Mouse (Mus musculus) embryonic facial prominence, embryonic 14.5 days (tissue): ENCODE measurements around the gene Atp1b4. TPM values are rescaled to one million over a fixed set of nuclear protein-coding genes. Genes with fewer than 3 reads are reported as not detected.

Experiments
- ATAC-seq: fragments of 200-750 bp; cut with Nextera tagmentation; 2 replicates; pipeline ENCODE4 v1.8.0; 2017; ENCODE audit warnings: low read depth, moderate number of reproducible peaks, moderate TSS enrichment
- DNase-seq: peaks from one replicate; pipeline ENCODE4 v3.0.0-alpha.2; 2015; ENCODE audit warnings: low spot score
- H3K27ac ChIP-seq: fragments of 300-500 bp; sonication (generic); replicated peaks from 2 replicates; pipeline ENCODE4 v1.5.1; 2014; ENCODE audit warnings: low read depth, mild to moderate bottlenecking, low read length, moderate library complexity
- H3K27me3 ChIP-seq: fragments of 300-500 bp; sonication (generic); replicated peaks from 2 replicates; pipeline ENCODE4 v1.6.1; 2014; ENCODE audit warnings: low read length; ENCODE audit not compliant: control insufficient read depth, insufficient read depth
- H3K36me3 ChIP-seq: fragments of 300-500 bp; sonication (generic); 2 replicates; pipeline ENCODE4 v1.6.1; 2014; ENCODE audit warnings: low read length, mixed read lengths; ENCODE audit not compliant: control insufficient read depth, insufficient read depth
- H3K4me1 ChIP-seq: fragments of 300-500 bp; sonication (generic); 2 replicates; pipeline ENCODE4 v1.6.1; 2014; ENCODE audit warnings: antibody characterized with exemption, low read length; ENCODE audit not compliant: control insufficient read depth, insufficient read depth
- H3K4me2 ChIP-seq: fragments of 300-500 bp; sonication (generic); 2 replicates; pipeline ENCODE4 v1.6.1; 2014; ENCODE audit warnings: low read depth, mild to moderate bottlenecking, low read length, moderate library complexity, mixed read lengths
- H3K4me3 ChIP-seq: fragments of 300-500 bp; sonication (generic); 2 replicates; pipeline ENCODE4 v1.5.1; 2014; ENCODE audit warnings: low read depth, mild to moderate bottlenecking, low read length
- H3K9ac ChIP-seq: fragments of 300-500 bp; sonication (generic); 2 replicates; pipeline ENCODE4 v1.6.1; 2014; ENCODE audit warnings: low read depth, mild to moderate bottlenecking, low read length, moderate library complexity, mixed read lengths
- H3K9me3 ChIP-seq: fragments of 300-500 bp; sonication (generic); 2 replicates; pipeline ENCODE4 v1.6.1; 2016; ENCODE audit warnings: low read length; ENCODE audit not compliant: control insufficient read depth
- WGBS: fragments of 180-500 bp; shearing (Covaris S2); extraction: QIAGEN DNeasy Blood & Tissue Kit; methylation state at CpG from one replicate; pipeline ENCODE4 v1.1.7; 2014; 5-methylcytosine and 5-hydroxymethylcytosine counted together
- polyA plus RNA-seq: library from polyadenylated mRNA; unstranded; fragments of >200 nt; fragmentation: Nextera tagmentation; extraction: Ambion mirVana; gene quantifications from 2 replicates; pipeline ENCODE4 v1.2.1, GENCODE M21; 2014

Gene Atp1b4
- 24.9 and 41.9 TPM in 2 replicates for polyA plus RNA-seq

DNA sequence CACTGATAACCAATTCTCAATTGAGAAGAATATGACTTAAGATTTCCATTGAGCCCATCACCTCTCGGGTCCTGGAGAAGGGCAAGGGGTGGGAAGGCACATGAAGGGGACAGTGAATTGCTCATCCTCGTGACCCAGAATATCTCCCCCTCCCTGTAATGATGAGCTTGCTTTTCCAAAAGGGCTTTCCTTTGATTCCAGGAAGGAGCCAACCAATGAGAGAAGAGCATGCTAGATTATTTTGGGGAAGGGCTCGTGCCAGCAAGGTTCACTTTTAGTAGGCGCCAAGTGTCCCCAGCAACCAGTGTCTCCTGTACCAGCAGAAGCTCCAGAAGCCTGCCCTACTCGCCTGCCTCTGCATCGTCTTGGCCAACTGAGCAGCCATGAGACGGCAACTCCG lies at the start of gene Atp1b4:
TSS of gene Atp1b4 (plus strand) at position 301 of the 400 bp plus-strand sequence.
- no peaks in the 10 kb centered on the region for H3K36me3 ChIP-seq
- no peak within 1 kb of the TSS for H3K4me3 ChIP-seq
- H3K27ac ChIP-seq, result no peak within 1 kb of the TSS
- no peak for ATAC-seq
- no peak within 1 kb of the TSS for H3K4me2 ChIP-seq
- no peaks in the 10 kb centered on the region for H3K4me1 ChIP-seq
- no peaks in the 10 kb centered on the region for H3K9me3 ChIP-seq
- DNase-seq, result no peak
- 78% methylated on average over 8 of the region's 8 CpGs for WGBS
- no peak within 1 kb of the TSS for H3K9ac ChIP-seq
- H3K27me3 ChIP-seq, result no peaks in the 10 kb centered on the region

GRCm38 (mm10) chrX:38308597-38308996 lies 7.4 kb upstream of the Atp1b4 start:
- H3K4me3 ChIP-seq, result no peak overlapping the region
- H3K36me3 ChIP-seq, result no peaks in the 10 kb centered on the region
- H3K9ac ChIP-seq, result no peak overlapping the region
- no peaks in the 10 kb centered on the region for H3K9me3 ChIP-seq
- ATAC-seq (no peak), DNase-seq (no peak)
- WGBS, result 52% methylated on average over 4 of the region's 4 CpGs
- no peak overlapping the region for H3K27ac ChIP-seq
- H3K27me3 ChIP-seq, result no peaks in the 10 kb centered on the region
- no peaks in the 10 kb centered on the region for H3K4me1 ChIP-seq
- no peak overlapping the region for H3K4me2 ChIP-seq

DNA sequence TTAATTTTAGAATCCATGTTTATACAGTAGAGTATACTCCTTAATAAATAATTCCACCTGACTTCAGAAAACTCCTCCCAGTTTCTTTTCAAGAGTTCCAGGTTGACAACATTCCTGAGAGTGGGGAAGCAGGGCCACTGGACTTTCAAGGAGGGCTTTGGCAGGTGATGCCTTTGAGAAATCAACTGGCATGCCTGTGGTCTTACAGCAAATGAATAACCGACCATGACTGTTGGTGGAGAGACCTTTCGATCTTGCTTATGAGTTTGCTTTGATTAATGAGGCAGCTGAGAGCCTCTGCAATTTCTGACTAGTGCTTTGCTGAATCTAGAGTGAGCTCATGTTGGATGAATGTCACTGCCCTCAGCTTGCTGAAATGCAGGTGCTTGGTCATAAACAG lies 4.9 kb upstream of the Atp1b4 start:
- 83% methylated on average over 2 of the region's 2 CpGs for WGBS
- Histone ChIP-seq H3K36me3 (no peaks in the 10 kb centered on the region), H3K4me2 (no peak overlapping the region), H3K4me3 (no peak overlapping the region), H3K27ac (no peak overlapping the region), H3K4me1 (no peaks in the 10 kb centered on the region), H3K27me3 (no peaks in the 10 kb centered on the region), H3K9ac (no peak overlapping the region), H3K9me3 (no peaks in the 10 kb centered on the region)
- no peak for DNase-seq
- no peak for ATAC-seq

GRCm38 (mm10) chrX:38312910-38313625 lies 2.9 kb upstream of the Atp1b4 start:
- ATAC-seq, result peak; percentile 68

GRCm38 (mm10) chrX:38313626-38314210 lies 2.3 kb upstream of the Atp1b4 start:
- no peaks in the 10 kb centered on the region for H3K27me3 ChIP-seq
- no peak overlapping the region for H3K9ac ChIP-seq
- WGBS, result 75% methylated on average over 6 of the region's 6 CpGs
- no peaks in the 10 kb centered on the region for H3K4me1 ChIP-seq
- ATAC-seq (no peak), DNase-seq (no peak)
- H3K27ac ChIP-seq, result no peak overlapping the region
- no peak overlapping the region for H3K4me2 ChIP-seq
- no peaks in the 10 kb centered on the region for H3K9me3 ChIP-seq
- no peak overlapping the region for H3K4me3 ChIP-seq
- H3K36me3 ChIP-seq, result no peaks in the 10 kb centered on the region

More at GRCm38 (mm10) chrX:38312910-38313625, 2.9 kb upstream of the Atp1b4 start:
- Histone ChIP-seq H3K9me3 (no peaks in the 10 kb centered on the region), H3K4me3 (no peak overlapping the region), H3K27ac (no peak overlapping the region), H3K9ac (no peak overlapping the region), H3K4me1 (no peaks in the 10 kb centered on the region), H3K36me3 (no peaks in the 10 kb centered on the region), H3K27me3 (no peaks in the 10 kb centered on the region), H3K4me2 (no peak overlapping the region)
- peak; percentile 4 for DNase-seq
- 73% methylated on average over 9 of the region's 9 CpGs for WGBS

DNA sequence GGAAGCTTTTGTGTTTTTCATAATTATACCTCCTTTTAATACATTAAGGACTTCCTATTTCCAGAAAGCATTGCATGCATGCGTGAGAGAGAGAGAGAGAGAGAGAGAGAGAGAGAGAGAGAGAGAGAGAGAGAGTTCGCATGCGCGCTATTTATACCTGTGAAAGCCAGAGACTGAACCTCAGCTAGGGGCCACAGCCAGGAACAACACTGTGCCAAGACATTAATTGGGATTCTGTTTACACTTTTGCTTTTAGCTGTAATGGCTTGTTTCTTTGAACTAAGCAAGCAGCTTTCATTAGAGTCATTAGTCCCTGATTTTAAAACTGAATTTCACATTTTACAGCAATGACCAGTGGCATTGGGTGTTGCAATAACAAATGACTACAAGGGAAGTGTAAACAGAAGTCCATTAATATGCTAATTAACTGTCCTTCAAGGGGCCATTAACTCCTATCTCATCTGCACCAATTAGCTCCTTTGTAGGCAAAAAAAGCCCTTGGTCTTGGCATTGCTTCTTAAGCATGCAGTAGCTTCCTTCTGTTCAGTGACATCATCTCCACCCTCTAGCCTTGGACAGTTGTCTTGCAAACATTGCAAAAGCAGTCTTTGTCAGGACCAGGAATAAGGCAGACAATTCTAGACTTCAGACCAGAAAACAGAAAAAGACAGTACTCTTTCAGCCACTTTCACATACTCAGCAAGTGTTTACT lies 14.9 kb downstream of the Atp1b4 start:
- no peaks in the 10 kb centered on the region for H3K9me3 ChIP-seq
- ATAC-seq, result no peak
- no peaks in the 10 kb centered on the region for H3K4me1 ChIP-seq
- no peak overlapping the region for H3K4me2 ChIP-seq
- H3K4me3 ChIP-seq, result no peak overlapping the region
- no peak overlapping the region for H3K9ac ChIP-seq
- no peak overlapping the region for H3K27ac ChIP-seq
- H3K36me3 ChIP-seq, result no peaks in the 10 kb centered on the region
- no peaks in the 10 kb centered on the region; the same call in 1 of the 2 replicates for H3K27me3 ChIP-seq
- DNase-seq, result no peak
- WGBS, result 71% methylated on average over 4 of the region's 4 CpGs

GRCm38 (mm10) chrX:38334329-38335279 lies 18.6 kb downstream of the Atp1b4 start:
- H3K9ac ChIP-seq, result no peak overlapping the region
- H3K27ac ChIP-seq, result no peak overlapping the region
- ATAC-seq (no peak), DNase-seq (peak; percentile 6)
- no peaks in the 10 kb centered on the region; the same call in 1 of the 2 replicates for H3K27me3 ChIP-seq
- no peaks in the 10 kb centered on the region for H3K9me3 ChIP-seq
- WGBS, result 52% methylated on average over 8 of the region's 8 CpGs
- H3K4me3 ChIP-seq, result no peak overlapping the region
- H3K4me2 ChIP-seq, result no peak overlapping the region
- H3K36me3 ChIP-seq, result no peaks in the 10 kb centered on the region
- H3K4me1 ChIP-seq, result no peaks in the 10 kb centered on the region

DNA sequence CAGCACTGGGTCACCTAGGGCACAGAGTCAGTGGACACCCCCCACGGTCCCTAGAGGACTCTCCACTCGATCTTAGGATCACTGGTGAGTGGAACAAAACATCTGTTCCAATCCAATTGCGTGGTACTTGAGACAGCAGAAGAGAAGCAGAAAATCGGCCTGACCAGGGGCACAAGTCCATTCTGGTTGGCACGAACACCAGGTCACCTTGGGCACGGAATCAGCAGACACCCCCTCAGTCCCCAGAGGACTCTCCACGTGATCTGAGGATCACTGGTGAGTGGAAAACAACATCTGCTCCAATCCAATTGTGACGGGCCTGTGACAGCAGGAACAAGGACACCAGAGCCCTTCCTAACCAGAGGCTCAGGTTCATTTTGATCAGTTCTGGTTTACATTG lies 46.0 kb downstream of the Atp1b4 start:
- no peak overlapping the region for H3K4me3 ChIP-seq

More for the DNA sequence above, 46.0 kb downstream of the Atp1b4 start:
- Histone ChIP-seq H3K9me3 (no peaks in the 10 kb centered on the region), H3K4me1 (no peaks in the 10 kb centered on the region), H3K9ac (no peak overlapping the region), H3K27ac (no peak overlapping the region), H3K36me3 (no peaks in the 10 kb centered on the region), H3K4me2 (no peak overlapping the region), H3K27me3 (no peaks in the 10 kb centered on the region)
- DNase-seq (no peak), ATAC-seq (no peak)
- WGBS, result 66% methylated on average over 8 of the region's 8 CpGs
